Mouse (Mus musculus) right cerebral cortex, postnatal 10 days (tissue): Measurements from ENCODE around the gene Depp1.

Experiments used
- DNase-seq, 2 experiments: peaks; one replicate each; pipeline ENCODE4 v3.0.0; 2021; ENCODE audit warnings: low spot score in 2 of 2

The Depp1 gene

GRCm38 (mm10) chr6:116679563-116680288, 29.3 kb downstream of the Depp1 start:
- DNase-seq: peak; percentile 39 to 40

GRCm38 (mm10) chr6:116682317-116682716, 31.9 kb downstream of the Depp1 start:
- peak; percentile 47 to 54 for DNase-seq

DNA sequence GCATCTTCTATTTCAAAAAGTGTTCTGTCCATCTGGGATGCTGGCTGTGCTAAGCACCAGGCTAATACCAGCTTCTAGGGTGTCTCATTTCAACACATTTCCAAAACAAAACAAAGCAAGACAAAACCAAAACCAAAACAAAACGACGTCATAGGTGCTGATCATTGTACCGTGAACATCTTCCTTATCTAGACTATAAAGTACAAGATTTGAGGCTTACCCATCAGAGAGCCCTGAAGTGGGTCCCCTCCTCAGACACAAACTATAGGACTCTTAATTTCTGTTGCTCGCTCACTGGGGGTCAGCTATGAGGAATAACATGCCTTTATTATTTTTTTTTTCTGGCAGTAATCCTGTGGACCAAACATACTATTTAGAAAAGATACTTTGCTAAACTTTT, 43.2 kb downstream of the Depp1 start:
- no peak for DNase-seq

DNA sequence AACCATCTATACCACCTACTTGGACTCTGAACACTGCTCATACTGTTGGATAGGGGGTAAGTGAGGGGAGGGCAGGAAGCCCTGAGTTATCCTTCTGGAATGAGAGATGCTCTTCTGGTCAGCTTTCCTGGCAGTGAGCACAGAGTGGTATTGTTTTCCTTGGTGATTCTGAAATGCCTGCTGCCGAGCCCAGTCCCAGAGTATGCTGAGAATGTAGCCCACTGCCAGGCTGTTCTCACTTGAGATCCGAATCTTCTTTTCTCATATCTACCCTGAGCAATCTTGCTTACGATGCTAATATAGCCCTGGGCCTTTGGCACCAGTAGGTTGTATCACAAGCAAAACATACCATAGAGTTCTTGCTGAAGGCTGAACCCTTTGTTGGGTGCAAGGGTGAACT, 43.9 kb downstream of the Depp1 start:
- DNase-seq: peak in 1 of 2 experiments; percentile 23

- DNase-seq: no peak
Observed at GRCm38 (mm10) chr6:116697413-116697812, 47.0 kb downstream of the Depp1 start.

- no peak for DNase-seq
Observed at GRCm38 (mm10) chr6:116697896-116698425, 47.6 kb downstream of the Depp1 start.

DNA sequence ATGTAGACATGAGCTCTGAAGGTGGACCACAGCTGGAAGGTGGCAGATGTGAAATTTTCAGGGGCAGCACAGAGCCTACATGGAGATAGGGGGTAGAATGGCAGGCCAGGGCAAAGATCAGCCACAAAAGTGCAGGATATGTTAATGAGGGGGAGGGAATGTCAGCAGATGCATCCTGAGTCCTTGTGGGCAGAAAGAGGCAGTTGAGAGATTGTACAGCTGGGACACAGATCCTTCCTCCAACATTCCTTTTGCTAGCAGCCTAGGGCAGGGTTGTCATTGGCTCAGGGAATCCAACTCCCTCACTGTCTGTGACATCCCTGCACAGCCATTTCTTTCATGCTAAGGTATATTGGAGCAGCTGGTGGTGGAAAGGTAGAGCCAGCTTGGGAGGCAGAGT, 50.4 kb downstream of the Depp1 start:
- no peak for DNase-seq
